11 mouse cellular contexts compared by ENCODE assay signal in the genomic region with DNA sequence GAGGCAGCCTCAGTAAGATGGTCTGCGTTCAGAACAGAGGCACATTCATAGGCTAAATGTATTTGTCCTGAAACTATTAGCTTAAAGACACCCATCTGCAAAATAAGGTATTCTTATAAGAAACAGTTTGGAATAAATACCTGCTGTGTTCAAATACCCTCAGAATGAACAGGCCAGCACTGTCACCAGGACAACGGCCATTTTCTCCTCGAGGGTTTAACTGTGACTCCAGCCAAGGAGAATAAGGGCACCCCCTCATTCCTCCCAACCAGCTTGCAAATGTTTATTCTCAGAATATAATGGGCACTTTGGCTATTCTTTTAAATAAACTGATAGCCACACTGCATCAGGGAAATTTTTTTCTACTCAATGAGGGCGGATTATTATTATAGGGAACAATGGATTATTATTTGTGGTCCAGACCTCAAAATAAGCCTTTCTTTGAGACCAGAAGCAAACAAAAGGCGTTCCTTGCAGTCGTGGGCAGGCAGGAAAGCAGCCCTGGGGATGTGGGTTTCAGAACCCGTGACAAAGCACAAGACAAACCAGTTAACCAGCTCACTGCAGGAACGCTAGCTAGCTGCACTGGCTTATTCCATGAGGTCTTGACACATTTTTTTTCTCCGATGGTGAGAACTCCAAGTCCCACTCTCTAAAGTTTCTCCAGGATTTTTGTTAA. TPM values are rescaled to one million over a fixed set of nuclear protein-coding genes. Genes with fewer than 3 reads are reported as not detected.
A peak's percentile ranks its signal among the peaks of the same experiment; 100 is the strongest.
DNase-seq lines count a peak whose midpoint lies in the region; ATAC-seq lines count a peak whose summit lies in the region.
"Had no signal": no experiment of that assay in that cellular context is flagged by ENCODE, and none has a peak within 500 bp of the region (broad histone marks: within the 10 kb centered on the region; RNA-seq: fewer than 3 reads in every experiment).

No protein-coding gene starts in this region.

- H3K27ac ChIP-seq in intestine, embryonic 16.5 days (ENCODE audit: low read length) = 0 out of 2 replicates have a peak overlapping the region, but pooled peaks have one; percentile 12
- no peak overlapping the region for H3K27ac ChIP-seq in intestine, embryonic 15.5 days
- H3K27ac ChIP-seq in forebrain, embryonic 11.5 days (ENCODE audit: low read depth, low read length) = peak overlapping the region; percentile 68
- H3K27ac ChIP-seq in midbrain, embryonic 10.5 days (replicated peaks) = peak overlapping the region; percentile 82

- ATAC-seq in intestine, embryonic 16.5 days = no peak
- no peak for ATAC-seq in intestine, embryonic 15.5 days
- ATAC-seq in forebrain, embryonic 11.5 days (replicated peaks; ENCODE audit: low FRiP score) = peak; percentile 69

- peaks cover 7% of the 10 kb centered on the region; the same call in 1 of the 2 replicates for H3K36me3 ChIP-seq in intestine, embryonic 16.5 days (ENCODE audit: control insufficient read depth, insufficient read depth, low read length)
- H3K36me3 ChIP-seq in intestine, embryonic 15.5 days = peaks cover 4% of the 10 kb centered on the region; the same call in 1 of the 2 replicates
- peaks cover 5% of the 10 kb centered on the region; the same call in 1 of the 2 replicates for H3K36me3 ChIP-seq in forebrain, embryonic 11.5 days (ENCODE audit: control insufficient read depth, insufficient read depth, low read length)
- peaks cover 54% of the 10 kb centered on the region for H3K36me3 ChIP-seq in midbrain, embryonic 10.5 days

- H3K9ac ChIP-seq in intestine, embryonic 16.5 days (ENCODE audit: low read depth, low read length) = no peak overlapping the region
- no peak overlapping the region for H3K9ac ChIP-seq in intestine, embryonic 15.5 days
- peak overlapping the region; percentile 24 for H3K9ac ChIP-seq in forebrain, embryonic 11.5 days (ENCODE audit: low read length)

- 0 out of 2 replicates have a peak, but pooled peaks cover 3% of the 10 kb centered on the region for H3K9me3 ChIP-seq in intestine, embryonic 16.5 days (ENCODE audit: control insufficient read depth, low read length)
- H3K9me3 ChIP-seq in intestine, embryonic 15.5 days = no peaks in the 10 kb centered on the region
- no peaks in the 10 kb centered on the region; the same call in 1 of the 2 replicates for H3K9me3 ChIP-seq in forebrain, embryonic 11.5 days (ENCODE audit: control insufficient read depth, low read length)
- peaks cover 7% of the 10 kb centered on the region; the same call in 1 of the 2 replicates for H3K9me3 ChIP-seq in midbrain, embryonic 10.5 days (replicated peaks)

- WGBS in intestine, embryonic 16.5 days = 53% methylated on average over 9 of the region's 9 CpGs
- 57% methylated on average over 9 of the region's 9 CpGs for WGBS in intestine, embryonic 15.5 days
- 9% methylated on average over 9 of the region's 9 CpGs for WGBS in forebrain, embryonic 11.5 days
- WGBS in midbrain, embryonic 10.5 days = 39% methylated on average over 9 of the region's 9 CpGs

- peak; percentile 82 for DNase-seq in Muller cell, postnatal 12 days (ENCODE audit: inconsistent ontology term)
- no peak for DNase-seq in forebrain, embryonic 11.5 days (ENCODE audit: low spot score)
- DNase-seq in midbrain, embryonic 10.5 days (ENCODE audit: low spot score) = no peak
- no peak for DNase-seq in cerebellum, adult 11 months
- no peak for DNase-seq in right cerebral cortex, adult 18-20 months
- no peak for DNase-seq in kidney, adult 11 months
- DNase-seq: adrenal gland, postnatal 36 days; kidney, adult 8-10 months; lung, adult 18-20 months had no signal

- H3K4me2 ChIP-seq in intestine, embryonic 16.5 days (ENCODE audit: low read depth, low read length) = no peak overlapping the region
- no peak overlapping the region for H3K4me2 ChIP-seq in intestine, embryonic 15.5 days (replicated peaks)
- H3K4me2 ChIP-seq in forebrain, embryonic 11.5 days (ENCODE audit: low read depth, low read length, severe bottlenecking) = no peak overlapping the region

- H3K4me1 ChIP-seq in intestine, embryonic 16.5 days (ENCODE audit: control insufficient read depth, insufficient read depth, low read length) = peaks cover 7% of the 10 kb centered on the region; the same call in 1 of the 2 replicates
- H3K4me1 ChIP-seq in intestine, embryonic 15.5 days (replicated peaks) = peaks cover 8% of the 10 kb centered on the region
- H3K4me1 ChIP-seq in forebrain, embryonic 11.5 days (replicated peaks; ENCODE audit: control insufficient read depth, insufficient read depth, low read length) = peaks cover 11% of the 10 kb centered on the region; the same call in 1 of the 2 replicates
- H3K4me1 ChIP-seq in midbrain, embryonic 10.5 days = peaks cover 31% of the 10 kb centered on the region

- H3K4me3 ChIP-seq in intestine, embryonic 16.5 days (ENCODE audit: low read length) = no peak overlapping the region
- H3K4me3 ChIP-seq in intestine, embryonic 15.5 days (replicated peaks) = no peak overlapping the region
- H3K4me3 ChIP-seq in forebrain, embryonic 11.5 days (ENCODE audit: low read depth, low read length) = no peak overlapping the region
- no peak overlapping the region for H3K4me3 ChIP-seq in midbrain, embryonic 10.5 days

- no peaks in the 10 kb centered on the region for H3K27me3 ChIP-seq in intestine, embryonic 16.5 days (replicated peaks; ENCODE audit: control insufficient read depth, insufficient read depth, low read length)
- H3K27me3 ChIP-seq in intestine, embryonic 15.5 days (replicated peaks) = no peaks in the 10 kb centered on the region
- no peaks in the 10 kb centered on the region for H3K27me3 ChIP-seq in forebrain, embryonic 11.5 days (ENCODE audit: control insufficient read depth, insufficient read depth, low read length)
- H3K27me3 ChIP-seq in midbrain, embryonic 10.5 days (ENCODE audit: low read depth, poor library complexity, severe bottlenecking) = no peaks in the 10 kb centered on the region

RNA-seq across cellular contexts. Expression of a gene that starts 23.9 kb away (rescaled TPM):
- polyA plus RNA-seq in intestine, embryonic 16.5 days (2015; fragmentation: Nextera tagmentation; extraction: Ambion mirVana) = 103 and 110 TPM in 2 replicates
- polyA plus RNA-seq in intestine, embryonic 15.5 days (2015; fragmentation: Nextera tagmentation; extraction: Ambion mirVana) = 129 and 130 TPM in 2 replicates
- 128 and 141 TPM in 2 replicates for polyA plus RNA-seq in forebrain, embryonic 11.5 days (2014; fragmentation: Nextera tagmentation; extraction: Ambion mirVana)
- 134 TPM in 2 replicates for polyA plus RNA-seq in midbrain, embryonic 10.5 days (2016; fragmentation: Nextera tagmentation; extraction: Ambion mirVana)
